Mouse (Mus musculus): ENCODE measurements around the gene Fam214b.

- TF ChIP-seq CTCF (conservative IDR thresholded peaks at IDR 0.05; ENCODE audit: low read length) = no peak
- TF ChIP-seq NANOG (IDR thresholded peaks at IDR 0.05; ENCODE audit: borderline replicate concordance, low read length) = no peak
Observed at GRCm38 (mm10) chr4:43065471-43065870, 19.5 kb upstream of the Fam214b start.
